Mouse (Mus musculus) hindbrain, embryonic 10.5 days (tissue): ENCODE results near the gene Mknk2. TPM values are rescaled to one million over a fixed set of nuclear protein-coding genes. Genes with fewer than 3 reads are reported as not detected.
"Not testable (repeated sequence)": the region's sequence is repeated elsewhere in the genome, so short reads cannot be mapped to it uniquely, and the experiment has no call there.

Experiments
- DNase-seq: peaks from one replicate; pipeline ENCODE4 v3.0.0-alpha.2; 2017; ENCODE audit warnings: low spot score
- H3K27ac ChIP-seq: fragments of 300-500 bp; sonication (generic); 2 replicates; pipeline ENCODE4 v1.5.1; 2016; ENCODE audit warnings: mild to moderate bottlenecking, moderate library complexity
- H3K27me3 ChIP-seq: fragments of 300-500 bp; sonication (generic); 2 replicates; pipeline ENCODE4 v1.6.1; 2016; ENCODE audit warnings: mild to moderate bottlenecking; ENCODE audit not compliant: poor library complexity, insufficient read depth, severe bottlenecking
- H3K36me3 ChIP-seq: fragments of 300-500 bp; sonication (generic); 2 replicates; pipeline ENCODE4 v1.6.1; 2016; ENCODE audit warnings: mild to moderate bottlenecking, moderate library complexity
- H3K4me1 ChIP-seq: fragments of 300-500 bp; sonication (generic); replicated peaks from 2 replicates; pipeline ENCODE4 v1.6.1; 2016; ENCODE audit warnings: mild to moderate bottlenecking
- H3K4me3 ChIP-seq: fragments of 300-500 bp; sonication (generic); 2 replicates; pipeline ENCODE4 v1.5.1; 2016; ENCODE audit warnings: mild to moderate bottlenecking, moderate library complexity
- H3K9me3 ChIP-seq: fragments of 300-500 bp; sonication (generic); 2 replicates; pipeline ENCODE4 v1.6.1; 2016; ENCODE audit warnings: mild to moderate bottlenecking, moderate library complexity
- WGBS: fragments of 180-500 bp; shearing (Covaris S2); methylation state at CpG from one replicate; pipeline ENCODE4 v1.1.7; 2016; 5-methylcytosine and 5-hydroxymethylcytosine counted together
- polyA plus RNA-seq: library from polyadenylated mRNA; unstranded; fragments of >200 nt; fragmentation: Nextera tagmentation; extraction: Ambion mirVana; gene quantifications from 2 replicates; pipeline ENCODE4 v1.2.1, GENCODE M21; 2016

Mknk2 gene
- polyA plus RNA-seq, 1 experiment from 2014 or later = 93.2 TPM

DNA sequence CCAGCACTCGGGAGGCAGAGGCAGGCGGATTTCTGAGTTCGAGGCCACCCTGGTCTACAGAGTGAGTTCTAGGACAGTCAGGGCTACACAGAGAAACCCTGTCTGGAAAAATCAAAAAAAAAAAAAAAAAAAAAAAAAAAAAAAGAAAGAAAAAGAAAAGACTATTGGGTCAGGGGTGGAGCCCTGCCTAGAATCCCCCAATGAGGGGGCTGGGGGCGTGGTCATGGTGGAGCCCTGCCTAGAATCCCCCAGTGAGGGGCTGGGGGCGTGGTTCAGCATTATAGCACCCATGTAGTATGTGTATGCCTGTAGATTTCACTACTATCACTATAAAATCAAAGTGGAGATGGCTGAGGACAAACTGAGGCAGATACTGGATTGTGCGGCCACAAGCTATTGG lies 28.0 kb downstream of the Mknk2 start:
- 87% methylated on average over 6 of the region's 6 CpGs for WGBS
- H3K36me3 ChIP-seq = peaks cover 76% of the 10 kb centered on the region
- not testable (repeated sequence) for H3K27ac ChIP-seq

DNA sequence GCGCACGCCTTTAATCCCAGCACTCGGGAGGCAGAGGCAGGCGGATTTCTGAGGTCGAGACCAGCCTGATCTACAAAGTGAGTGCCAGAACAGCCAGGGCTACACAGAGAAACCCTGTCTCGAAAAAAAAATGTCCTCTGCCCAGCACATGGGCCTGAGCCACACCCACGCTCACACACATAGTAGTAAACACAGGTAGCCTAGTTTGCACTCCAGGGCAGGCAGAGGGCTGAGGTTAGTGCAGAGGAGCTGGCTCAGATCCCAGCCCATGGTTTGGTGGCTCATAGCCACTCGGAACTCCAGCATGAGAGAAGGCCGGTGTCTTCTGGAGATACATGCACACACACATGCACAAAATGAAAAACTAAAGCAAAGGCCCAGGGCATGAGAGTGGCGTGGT lies 31.0 kb downstream of the Mknk2 start:
- no peak overlapping the region for H3K4me3 ChIP-seq
- peaks cover 94% of the 10 kb centered on the region for H3K36me3 ChIP-seq
- 94% methylated on average over 10 of the region's 10 CpGs for WGBS
- DNase-seq = no peak
- no peaks in the 10 kb centered on the region for H3K9me3 ChIP-seq
- no peak overlapping the region for H3K27ac ChIP-seq
- peaks cover 20% of the 10 kb centered on the region for H3K4me1 ChIP-seq
- no peaks in the 10 kb centered on the region for H3K27me3 ChIP-seq

More for the DNA sequence above, 28.0 kb downstream of the Mknk2 start:
- not testable (repeated sequence) for H3K4me3 ChIP-seq, H3K27me3 ChIP-seq, DNase-seq, H3K9me3 ChIP-seq
- peaks cover 28% of the 10 kb centered on the region for H3K4me1 ChIP-seq

DNA sequence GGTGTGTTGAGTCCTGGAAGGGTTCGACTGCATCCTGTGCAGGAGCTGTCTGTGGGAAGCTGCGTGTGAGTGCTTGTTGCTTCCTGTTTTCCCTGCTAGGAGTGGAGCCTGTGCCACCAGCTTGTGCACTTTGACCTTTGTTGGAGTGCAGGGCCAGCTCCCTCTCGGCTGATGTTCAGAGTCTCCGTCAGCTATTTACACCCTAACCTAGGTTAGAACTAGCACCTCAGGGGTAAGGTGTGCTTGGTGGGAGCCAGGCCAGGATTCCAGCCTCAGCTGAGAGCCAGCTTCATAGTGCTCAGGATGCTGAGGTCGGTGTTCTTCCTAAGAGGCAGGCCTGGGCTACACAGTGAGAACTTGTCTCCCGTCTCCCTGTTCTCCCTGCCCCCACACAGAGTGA lies 42.6 kb downstream of the Mknk2 start:
- WGBS = 90% methylated on average over 6 of the region's 6 CpGs
- no peaks in the 10 kb centered on the region for H3K9me3 ChIP-seq
- H3K27ac ChIP-seq = no peak overlapping the region
- no peak overlapping the region for H3K4me3 ChIP-seq
- H3K36me3 ChIP-seq = peaks cover 93% of the 10 kb centered on the region
- H3K27me3 ChIP-seq = no peaks in the 10 kb centered on the region
- 0 out of 2 replicates have a peak, but pooled peaks cover 7% of the 10 kb centered on the region for H3K4me1 ChIP-seq
- no peak for DNase-seq

DNA sequence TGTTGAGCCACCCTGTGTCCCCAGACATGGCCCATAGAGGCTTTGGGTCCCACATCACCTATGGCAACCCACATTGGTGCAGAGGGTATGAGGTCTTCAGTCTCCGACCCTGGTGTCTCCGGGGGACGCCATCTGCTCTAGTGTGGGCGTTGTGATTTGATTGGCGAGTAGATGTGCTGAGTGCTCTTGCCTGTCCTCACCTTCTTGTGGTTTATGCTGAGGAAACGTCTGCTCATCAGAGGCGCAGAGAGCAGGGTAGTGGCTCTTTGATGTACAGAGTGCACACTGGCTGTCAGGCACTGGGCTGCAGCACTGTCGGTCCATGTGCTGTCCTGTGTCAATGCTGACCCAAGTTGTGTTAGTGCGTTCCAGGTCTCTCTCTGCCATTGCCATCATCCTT lies 49.0 kb downstream of the Mknk2 start:
- H3K27ac ChIP-seq = peak overlapping the region; percentile 29; the same call in 1 of the 2 replicates
- no peak for DNase-seq
- H3K4me3 ChIP-seq = no peak overlapping the region
- peaks cover 64% of the 10 kb centered on the region for H3K36me3 ChIP-seq
- peaks cover 60% of the 10 kb centered on the region for H3K4me1 ChIP-seq
- 87% methylated on average over 9 of the region's 9 CpGs for WGBS
- H3K9me3 ChIP-seq = no peaks in the 10 kb centered on the region
- H3K27me3 ChIP-seq = no peaks in the 10 kb centered on the region

DNA sequence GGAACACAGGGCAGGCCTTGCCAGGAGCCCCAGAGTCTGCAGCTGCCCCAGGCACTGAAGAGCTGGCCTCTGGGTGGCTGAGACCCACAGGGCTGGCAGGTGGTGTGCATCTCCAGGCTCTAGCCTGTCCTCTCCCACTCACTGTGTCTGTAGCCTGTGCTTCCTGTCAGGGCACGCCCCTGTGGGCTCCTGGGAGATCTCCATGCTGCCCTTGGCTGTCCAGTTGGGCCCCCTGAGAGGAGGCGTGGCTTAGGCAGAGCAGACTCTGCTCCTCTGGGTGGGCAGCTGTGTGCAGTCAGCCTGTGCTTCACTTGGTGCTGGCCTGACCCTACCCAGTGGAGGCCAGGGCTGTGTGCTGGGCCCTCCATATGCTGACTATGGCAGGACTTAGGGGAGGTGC lies 50.2 kb downstream of the Mknk2 start:
- DNase-seq = no peak
- WGBS = 65% methylated on average over 2 of the region's 2 CpGs
- Histone ChIP-seq H3K4me1 (peaks cover 72% of the 10 kb centered on the region), H3K27ac (0 out of 2 replicates have a peak overlapping the region, but pooled peaks have one; percentile 36), H3K9me3 (no peaks in the 10 kb centered on the region), H3K36me3 (peaks cover 58% of the 10 kb centered on the region), H3K4me3 (no peak overlapping the region), H3K27me3 (no peaks in the 10 kb centered on the region)

DNA sequence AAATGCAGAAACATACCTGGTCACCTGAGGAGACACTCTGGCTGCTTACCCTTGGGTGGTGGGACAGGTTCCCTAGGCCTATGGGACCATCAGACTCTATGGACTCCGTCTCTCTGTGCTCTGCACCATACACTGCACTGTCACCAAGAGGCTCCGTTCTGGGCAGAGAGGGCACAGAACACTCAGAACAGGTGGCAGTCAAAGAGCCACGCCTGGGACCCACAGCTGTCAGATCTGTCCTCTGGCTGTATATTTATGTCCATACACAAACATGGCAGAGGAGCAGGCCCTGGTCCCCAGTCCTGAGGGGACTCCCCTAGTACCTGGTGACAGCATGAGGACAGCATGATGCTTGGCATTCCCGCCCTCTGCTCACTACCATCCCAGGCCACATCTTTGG lies 52.1 kb downstream of the Mknk2 start:
- H3K27me3 ChIP-seq = no peaks in the 10 kb centered on the region
- 90% methylated on average over 4 of the region's 4 CpGs for WGBS
- H3K27ac ChIP-seq = no peak overlapping the region
- H3K4me1 ChIP-seq = peaks cover 78% of the 10 kb centered on the region
- no peak for DNase-seq
- peaks cover 39% of the 10 kb centered on the region for H3K36me3 ChIP-seq
- H3K9me3 ChIP-seq = no peaks in the 10 kb centered on the region
- H3K4me3 ChIP-seq = no peak overlapping the region

DNA sequence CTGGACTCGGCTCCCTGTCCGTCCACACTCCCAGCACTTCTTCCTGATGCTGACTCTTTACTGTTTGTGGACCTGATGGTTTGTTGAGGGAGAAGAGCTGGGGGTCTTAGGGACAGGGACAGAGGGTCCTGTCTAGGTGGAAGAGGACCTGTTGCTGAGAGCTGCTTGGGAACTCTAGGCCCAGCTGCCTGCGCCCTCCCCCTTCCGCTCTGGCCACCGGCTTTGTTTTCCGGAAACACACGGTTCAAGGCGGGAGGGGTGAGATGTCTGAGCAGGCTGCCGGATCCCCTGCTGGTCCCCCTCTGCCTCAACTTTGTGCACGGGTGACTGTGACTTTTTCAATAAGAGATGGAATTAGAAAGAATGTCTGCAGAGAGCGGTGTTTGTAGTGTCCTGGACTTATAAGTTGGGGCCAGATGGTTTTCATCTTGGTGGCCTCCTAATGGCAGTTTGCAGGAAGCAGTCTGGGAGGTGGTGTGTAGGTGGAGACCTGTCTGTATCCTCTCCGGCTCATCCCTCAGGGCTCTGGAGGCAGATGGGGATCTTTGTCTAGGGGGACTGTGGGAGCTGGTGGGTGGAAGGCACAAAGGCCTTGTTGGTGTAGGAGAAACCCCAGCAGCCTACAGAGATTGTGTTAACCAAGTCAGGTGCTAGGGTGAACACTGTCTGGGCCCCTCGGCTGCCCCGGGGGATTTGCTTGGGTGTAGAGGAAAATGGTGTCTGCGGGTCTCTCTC lies 54.3 kb downstream of the Mknk2 start:
- Histone ChIP-seq H3K4me1 (peaks cover 70% of the 10 kb centered on the region), H3K36me3 (peaks cover 18% of the 10 kb centered on the region), H3K27me3 (no peaks in the 10 kb centered on the region), H3K27ac (peak overlapping the region; percentile 96), H3K4me3 (peak overlapping the region; percentile 77), H3K9me3 (no peaks in the 10 kb centered on the region)
- 14% methylated on average over 15 of the region's 15 CpGs for WGBS
- DNase-seq = peak; percentile 69

DNA sequence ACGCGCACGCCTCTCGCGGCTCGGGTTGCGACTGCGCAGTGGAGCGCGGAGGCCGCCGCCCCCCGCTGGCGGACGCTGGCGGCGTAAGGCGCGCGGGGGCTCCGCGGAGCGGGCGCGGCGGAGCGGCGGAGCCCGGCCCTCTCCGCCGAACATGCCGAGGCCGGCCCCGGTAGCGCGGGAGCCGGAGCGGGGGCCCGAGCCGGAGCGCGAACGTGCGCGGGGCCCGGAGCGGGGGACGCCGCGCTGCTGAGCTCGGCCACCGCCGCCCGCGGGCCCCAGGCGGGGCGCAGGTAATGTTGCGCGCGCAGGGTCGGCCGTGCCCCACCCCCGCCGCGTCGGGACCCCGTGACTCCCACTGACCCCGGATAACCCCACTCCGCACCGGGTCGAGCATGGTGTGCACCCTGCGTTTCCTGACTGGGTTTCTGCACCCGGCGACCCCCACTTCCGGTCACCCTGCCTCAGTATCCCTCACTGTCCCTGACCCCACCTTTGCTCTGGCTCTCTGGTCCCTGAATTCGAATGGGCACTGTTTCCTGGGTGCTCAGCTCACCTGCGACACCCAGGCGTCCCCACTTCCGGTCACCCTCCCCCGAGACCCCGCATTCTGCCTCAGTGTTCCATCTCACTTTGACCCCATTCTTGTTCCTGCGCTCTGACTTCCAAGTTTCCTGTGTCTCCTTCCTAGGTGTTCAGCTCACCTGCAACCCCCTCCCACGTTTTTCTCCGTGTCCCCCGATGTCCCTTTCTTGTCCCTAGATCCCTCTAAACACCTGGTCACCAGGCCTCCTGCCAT lies 55.1 kb downstream of the Mknk2 start, which contains the start of gene Csnk1g2:
Gene Csnk1g2, plus strand, starts transcription at position 178 of the 796 bp plus-strand sequence.
- no peaks in the 10 kb centered on the region for H3K27me3 ChIP-seq
- WGBS = under 1% methylated on average over 83 of the region's 85 CpGs
- no peaks in the 10 kb centered on the region for H3K9me3 ChIP-seq
- peak within 1 kb of the TSS; percentile 96 for H3K27ac ChIP-seq
- peaks cover 17% of the 10 kb centered on the region for H3K36me3 ChIP-seq
- H3K4me1 ChIP-seq = peaks cover 62% of the 10 kb centered on the region
- peak within 1 kb of the TSS; percentile 77 for H3K4me3 ChIP-seq
- DNase-seq = no peak

DNA sequence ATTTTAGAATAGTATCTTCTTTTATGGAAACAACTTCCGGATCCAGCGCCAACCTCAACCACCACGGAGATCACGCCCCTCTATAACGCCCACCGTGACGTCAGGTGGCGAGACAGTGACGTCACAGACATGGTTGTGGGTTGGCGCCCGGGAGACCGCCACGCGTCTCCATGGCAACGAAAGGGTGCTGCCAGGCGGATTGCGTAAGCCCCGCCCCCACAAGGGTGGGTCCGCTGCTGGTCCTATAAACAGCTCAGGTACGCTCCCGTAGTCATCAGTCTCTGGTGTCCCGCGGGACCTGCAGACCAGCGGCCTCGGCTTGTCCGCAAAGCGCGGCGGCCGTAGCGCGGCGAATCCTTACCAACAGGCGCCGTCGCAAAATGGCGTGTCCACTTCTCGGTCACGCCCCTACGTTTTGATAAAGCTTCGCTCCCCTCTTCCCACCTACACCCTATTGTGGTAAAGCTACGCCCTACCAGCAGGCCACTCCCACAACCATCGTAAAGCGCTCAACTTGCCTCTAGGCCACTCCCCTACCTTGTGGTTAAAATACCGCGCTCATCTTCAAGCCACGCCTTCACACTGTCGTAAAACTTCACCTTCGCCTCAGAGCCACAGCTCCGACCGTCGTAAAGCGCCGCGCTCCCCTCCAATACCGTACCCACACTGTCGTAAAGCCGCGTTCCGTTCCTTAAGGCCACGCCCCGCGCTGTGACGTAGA lies 55.8 kb downstream of the Mknk2 start:
- H3K4me1 ChIP-seq = peaks cover 55% of the 10 kb centered on the region
- H3K36me3 ChIP-seq = peaks cover 17% of the 10 kb centered on the region
- WGBS = under 1% methylated on average over 64 of the region's 64 CpGs
- no peaks in the 10 kb centered on the region for H3K9me3 ChIP-seq
- H3K4me3 ChIP-seq = peak overlapping the region; percentile 77
- peak; percentile 99 for DNase-seq
- H3K27me3 ChIP-seq = no peaks in the 10 kb centered on the region
- peak overlapping the region; percentile 96 for H3K27ac ChIP-seq

DNA sequence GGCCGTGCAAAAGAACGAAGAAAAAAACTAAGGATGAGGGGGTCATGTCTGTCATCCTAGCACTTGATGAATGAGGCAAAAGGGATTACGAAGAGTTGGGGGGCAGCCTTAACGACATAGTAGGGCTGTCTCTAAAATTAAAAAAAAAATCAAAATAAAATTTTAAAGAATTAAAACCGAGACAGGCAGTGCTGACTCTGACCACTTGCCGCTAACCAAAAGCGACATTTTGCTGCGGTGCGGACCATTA lies 56.3 kb downstream of the Mknk2 start:
- DNase-seq = no peak
- 6% methylated on average over 9 of the region's 9 CpGs for WGBS
- Histone ChIP-seq H3K9me3 (no peaks in the 10 kb centered on the region), H3K27me3 (no peaks in the 10 kb centered on the region), H3K4me1 (peaks cover 55% of the 10 kb centered on the region), H3K27ac (peak overlapping the region; percentile 96), H3K36me3 (peaks cover 17% of the 10 kb centered on the region), H3K4me3 (peak overlapping the region; percentile 77)

DNA sequence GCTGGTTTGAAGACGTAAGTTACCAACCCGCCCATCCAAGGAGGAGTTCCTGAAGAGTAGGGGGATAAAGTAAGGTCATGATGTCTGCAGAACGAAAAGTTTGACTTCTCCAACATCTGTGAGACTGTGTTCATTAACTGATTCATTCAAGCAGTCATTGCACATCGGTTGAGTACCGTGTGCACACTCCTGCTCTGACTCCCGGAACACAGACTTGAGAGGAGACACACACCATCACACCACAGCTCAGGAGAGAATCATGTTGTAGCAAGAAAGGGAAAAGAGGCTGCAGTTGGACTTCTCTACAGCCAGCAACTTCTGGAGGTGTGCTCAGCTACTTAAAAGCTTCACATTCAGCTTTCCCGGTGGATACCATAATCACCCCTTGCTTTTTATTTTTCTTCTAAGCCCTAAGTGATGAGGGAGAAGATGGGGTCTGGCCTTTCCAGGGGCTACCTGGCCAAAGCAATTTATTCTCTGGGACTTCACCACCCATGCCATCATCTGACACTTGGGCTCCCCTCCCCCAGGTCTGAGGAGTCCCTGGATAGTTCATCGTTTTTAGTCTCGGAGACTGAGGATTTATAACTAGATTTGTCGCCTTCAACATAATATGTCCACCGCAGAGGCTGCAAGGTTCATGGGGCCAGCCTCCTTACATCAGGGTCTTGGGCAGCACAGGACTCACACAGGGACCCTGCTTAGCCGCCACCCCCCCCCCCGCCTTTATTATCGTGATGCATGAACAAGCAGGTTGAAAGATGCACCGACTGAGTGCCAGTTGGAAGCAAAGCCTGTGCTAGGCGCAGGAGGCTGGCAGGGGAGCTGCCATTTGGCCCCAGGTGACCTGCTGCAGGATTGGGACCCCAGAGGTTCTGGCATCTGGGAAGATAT lies 56.9 kb downstream of the Mknk2 start:
- no peaks in the 10 kb centered on the region for H3K9me3 ChIP-seq
- H3K36me3 ChIP-seq = peaks cover 20% of the 10 kb centered on the region
- no peaks in the 10 kb centered on the region for H3K27me3 ChIP-seq
- H3K4me3 ChIP-seq = peak overlapping the region; percentile 77
- WGBS = 58% methylated on average over 16 of the region's 16 CpGs
- DNase-seq = no peak
- H3K4me1 ChIP-seq = peaks cover 54% of the 10 kb centered on the region
- H3K27ac ChIP-seq = peak overlapping the region; percentile 96

DNA sequence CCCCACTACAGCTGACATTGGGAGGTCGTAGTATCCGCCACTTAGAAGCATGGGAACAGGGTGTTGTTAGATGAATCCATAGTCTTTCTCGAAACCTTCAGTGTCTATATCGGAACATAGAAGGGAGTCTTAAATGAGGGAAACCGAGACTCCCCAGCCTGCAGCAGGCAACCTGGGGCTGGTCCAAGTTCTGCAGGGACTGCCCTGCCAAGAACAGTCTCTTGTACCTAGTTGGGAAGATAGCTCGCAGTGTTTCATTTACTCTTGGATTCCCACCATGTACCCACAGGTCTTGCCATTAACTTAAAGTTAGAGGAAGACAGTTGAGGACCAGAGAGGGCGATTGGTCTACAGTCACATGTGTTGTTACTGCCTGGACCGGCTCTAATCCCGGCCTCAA lies 57.5 kb downstream of the Mknk2 start:
- H3K9me3 ChIP-seq = no peaks in the 10 kb centered on the region
- H3K36me3 ChIP-seq = peaks cover 20% of the 10 kb centered on the region
- 87% methylated on average over 9 of the region's 9 CpGs for WGBS
- peaks cover 47% of the 10 kb centered on the region for H3K4me1 ChIP-seq
- H3K27me3 ChIP-seq = no peaks in the 10 kb centered on the region
- no peak for DNase-seq
- H3K27ac ChIP-seq = 0 out of 2 replicates have a peak overlapping the region, but pooled peaks have one; percentile 50
- H3K4me3 ChIP-seq = peak overlapping the region; percentile 2; the same call in 1 of the 2 replicates
